Mouse (Mus musculus) ovary, postnatal 36 days (tissue): Measurements from ENCODE around the gene Ocln.
"Not testable (repeated sequence)": the region's sequence is repeated elsewhere in the genome, so short reads cannot be mapped to it uniquely, and the experiment has no call there.

Source experiments
- DNase-seq: peaks from one replicate; pipeline ENCODE4 v3.0.0; 2022; ENCODE audit warnings: low spot score, mixed read lengths

The Ocln gene

DNA sequence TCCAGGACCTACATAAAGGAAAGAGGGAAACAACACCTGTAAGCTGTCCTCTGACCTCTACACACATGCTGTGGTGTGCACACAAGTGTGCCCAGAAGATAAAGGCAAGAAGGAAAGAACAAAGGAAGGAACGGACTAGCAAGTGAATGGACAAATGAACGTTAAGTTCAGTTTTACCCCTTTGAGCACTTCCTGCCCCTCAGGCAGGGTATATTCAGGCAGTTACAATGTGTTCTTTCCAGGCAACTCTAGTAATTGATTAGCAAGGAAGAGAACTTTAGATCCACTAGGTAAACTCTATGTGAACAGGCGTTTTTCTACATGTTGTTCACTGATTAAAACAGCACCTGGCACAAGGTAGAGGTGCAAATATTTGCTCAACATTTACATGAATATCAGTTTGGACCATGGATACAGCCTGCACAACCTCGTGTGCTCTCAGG is 8.3 kb downstream of the Ocln start:
- no peak for DNase-seq

DNA sequence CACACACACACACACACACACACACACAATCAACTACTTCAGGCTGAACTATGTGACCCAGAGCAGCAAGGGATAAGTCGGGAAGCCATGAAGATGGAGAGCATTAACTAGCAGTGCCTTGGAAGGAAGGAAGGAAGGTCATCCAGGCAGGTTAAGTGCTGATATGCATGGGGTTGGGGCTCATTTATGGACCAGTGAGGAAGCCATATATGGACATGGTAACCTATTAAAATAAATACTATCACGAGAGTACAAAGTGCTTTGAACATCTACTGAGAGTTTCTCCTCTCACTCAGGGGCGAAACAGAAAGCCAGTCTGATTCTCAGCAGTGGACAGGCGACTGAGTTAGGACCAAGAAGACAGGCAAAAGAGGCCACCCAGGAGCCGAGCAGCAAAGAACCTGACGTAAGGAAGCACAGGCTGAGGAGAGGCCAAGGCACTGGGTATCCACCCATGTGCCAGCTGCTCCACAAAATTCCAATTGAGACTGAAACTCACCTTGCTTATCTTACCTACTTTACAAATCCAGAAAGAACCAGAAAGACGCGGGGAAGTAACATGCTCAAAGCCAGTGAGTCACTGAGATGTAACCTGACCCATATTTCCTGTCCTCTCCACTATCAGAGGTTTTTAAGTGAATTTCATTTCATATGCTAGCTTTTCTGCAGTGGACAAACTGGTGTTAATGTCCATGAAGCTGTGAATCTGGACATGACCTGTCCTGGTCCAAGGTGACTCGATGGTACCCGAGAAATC is 9.3 kb downstream of the Ocln start:
- DNase-seq, result no peak

DNA sequence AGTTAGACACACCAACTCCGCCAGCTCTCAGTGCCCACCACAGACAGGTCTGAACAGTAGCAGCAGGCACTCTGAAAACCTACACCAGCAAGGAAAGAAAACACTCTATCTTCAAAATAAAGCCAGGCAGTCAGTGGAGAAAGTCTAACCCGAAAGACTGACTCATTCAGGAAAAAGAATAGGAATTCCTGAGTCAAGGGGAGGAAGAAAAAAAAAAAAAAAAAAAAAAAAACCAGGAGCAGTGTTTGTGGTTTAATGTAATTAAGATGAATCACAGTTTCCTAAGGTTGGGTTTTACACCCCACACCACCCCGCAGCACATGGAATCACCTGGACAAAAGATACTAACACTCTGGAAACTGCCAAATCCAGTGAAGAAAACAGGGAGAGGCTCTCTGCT is 16.4 kb downstream of the Ocln start:
- no peak for DNase-seq

DNA sequence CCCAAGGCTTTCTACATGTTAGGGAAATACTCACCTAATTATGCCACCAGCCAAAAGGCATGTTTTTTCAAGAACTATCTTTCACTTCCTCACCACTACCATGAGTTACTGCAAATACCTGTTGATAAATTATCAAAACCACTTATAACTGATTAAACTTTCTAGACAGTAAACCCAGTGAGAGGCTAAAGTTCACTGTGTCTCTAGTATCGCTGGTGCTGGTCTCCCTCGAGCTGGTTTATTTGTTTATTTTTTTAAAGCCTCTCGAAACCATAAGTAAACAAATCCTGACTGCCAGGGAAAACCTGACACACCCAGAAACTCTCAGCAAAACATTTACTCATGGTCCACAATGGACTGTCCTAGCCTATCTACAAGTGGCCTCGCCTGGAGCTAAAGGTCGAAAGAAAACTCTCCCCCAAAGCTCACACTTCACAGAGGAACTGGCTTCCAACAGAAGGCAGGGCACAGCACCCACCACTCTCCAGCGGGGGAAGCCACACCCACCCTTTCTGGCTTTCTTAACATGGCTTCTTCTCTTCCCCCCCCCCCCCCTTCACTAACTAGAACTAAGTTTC is 19.6 kb downstream of the Ocln start:
- no peak for DNase-seq

DNA sequence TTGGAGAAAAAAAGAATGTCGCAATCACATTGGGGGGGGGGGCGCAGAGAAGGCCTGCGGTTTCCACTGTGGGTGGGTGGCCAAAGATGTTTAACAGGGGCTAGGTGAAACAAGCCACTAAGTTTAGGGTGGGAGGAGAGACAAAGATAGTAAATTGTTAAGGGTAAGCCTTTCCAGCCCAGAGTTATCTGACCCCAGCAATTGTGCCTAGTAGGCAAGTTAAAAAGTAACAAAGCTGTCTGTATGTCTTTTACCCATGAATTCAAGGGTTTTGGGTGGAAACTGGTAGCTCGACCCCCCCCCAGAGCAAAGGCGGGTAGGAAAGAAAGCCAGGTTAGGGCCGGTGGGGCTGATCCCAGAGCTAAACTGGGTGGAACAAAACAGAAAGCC is 25.9 kb downstream of the Ocln start:
- DNase-seq, result no peak

DNA sequence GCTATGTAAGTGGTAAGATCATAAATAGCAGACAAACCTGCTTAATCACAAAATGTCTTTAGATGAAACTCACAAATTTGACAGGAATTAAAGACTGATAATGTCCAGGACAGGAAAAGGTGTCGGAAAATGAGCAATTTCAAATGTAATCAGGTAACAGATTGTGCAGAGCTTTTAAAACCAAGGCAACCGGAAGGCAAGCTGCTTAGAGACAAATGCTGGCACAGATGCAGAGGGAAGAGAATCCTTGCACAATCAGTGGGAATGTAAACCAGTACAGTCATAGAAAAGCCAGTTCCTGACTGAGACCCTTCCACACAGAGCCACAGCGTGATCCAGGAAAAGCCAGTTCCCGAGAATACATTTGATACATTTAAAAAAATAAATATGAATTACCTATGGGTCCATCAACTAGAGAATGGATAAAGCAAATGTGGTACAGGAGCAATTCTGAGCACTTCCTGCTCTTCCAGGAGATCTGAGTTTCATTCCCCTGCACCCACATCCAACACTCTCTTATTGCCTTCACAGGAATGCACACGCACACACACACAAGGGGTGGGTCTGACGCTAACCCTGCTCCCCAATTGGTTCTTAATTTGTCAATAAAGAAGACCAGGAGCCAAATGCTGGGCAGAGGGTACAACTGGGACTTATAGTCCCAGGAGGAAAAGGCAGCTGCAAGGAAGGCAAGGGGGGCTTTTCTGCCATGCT is 26.4 kb downstream of the Ocln start:
- no peak for DNase-seq

DNA sequence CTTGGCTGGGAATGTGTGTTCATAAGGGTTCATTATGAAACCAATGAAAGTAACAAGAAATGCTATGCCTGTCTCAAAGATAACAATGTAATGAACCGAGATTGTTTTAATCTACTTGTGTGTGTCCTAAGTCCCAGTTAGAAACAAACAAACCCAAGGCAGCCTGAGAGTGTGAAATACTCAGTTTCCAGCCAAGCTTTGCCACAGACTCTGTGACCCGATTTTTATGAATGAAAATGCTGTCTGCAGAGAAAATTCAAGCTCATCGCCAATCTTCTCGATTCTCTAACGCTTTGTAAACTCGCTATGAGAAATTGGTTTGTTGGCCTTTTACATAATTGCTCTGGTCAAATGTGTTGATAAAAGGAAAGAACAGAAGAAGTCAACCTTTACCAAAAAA is 27.6 kb downstream of the Ocln start:
- no peak for DNase-seq

DNA sequence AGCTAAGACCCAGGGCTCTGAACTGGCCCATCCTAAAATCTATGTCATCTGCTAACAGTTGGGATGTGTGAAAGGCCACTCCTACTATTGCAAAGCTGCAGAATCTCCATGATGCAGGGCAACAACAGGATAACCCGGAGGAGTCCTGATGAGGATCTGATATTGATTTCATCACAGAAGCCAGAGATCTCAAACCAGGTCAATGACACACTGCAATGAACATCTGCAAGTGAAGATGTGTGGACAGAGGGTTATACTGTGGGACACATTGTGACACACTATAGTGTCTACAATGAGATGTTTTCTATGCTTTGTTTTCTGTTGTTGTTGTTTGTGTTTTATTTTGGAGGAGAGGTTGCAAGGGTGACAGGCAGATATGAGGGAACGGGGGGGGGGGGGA is 28.8 kb downstream of the Ocln start:
- no peak for DNase-seq

DNA sequence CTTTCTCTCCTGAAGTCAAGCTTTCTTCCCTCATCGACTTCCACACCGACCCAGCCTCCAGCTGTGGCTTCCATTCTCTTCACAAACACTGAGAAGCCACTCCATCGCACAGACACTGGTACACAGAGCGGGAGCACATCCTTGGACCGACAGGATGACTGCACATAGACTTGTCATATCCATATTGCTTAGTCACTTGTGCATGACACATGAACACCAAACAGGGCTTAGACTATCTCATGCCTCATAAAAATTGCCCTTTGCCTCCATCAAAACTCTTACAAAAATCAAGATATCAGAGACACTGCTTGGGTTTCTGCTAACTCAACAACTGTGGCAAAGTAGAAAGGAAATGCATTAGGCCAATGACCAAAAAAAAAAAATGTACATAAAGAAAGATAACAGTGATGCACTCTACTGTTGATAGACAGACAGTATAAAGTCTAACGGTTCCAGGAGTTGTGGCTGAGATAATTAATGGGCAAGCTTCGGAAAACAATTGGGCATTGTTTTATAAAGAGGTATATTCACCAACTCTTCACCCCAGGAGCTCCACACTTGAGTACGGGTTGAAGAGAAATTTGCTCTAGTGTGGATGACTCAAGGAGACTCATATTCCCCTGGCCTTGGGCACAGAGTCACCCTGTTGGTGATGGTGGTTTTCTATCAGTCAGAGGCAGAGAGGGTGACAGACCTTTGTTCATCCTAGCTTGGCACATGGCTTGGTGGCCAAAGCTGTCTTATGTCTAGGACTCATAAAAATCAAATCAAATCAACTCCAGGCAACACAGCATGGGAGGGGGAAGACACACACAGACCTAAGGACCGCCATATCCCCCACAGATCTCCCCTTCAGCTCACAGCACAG is 30.6 kb downstream of the Ocln start:
- no peak for DNase-seq

DNA sequence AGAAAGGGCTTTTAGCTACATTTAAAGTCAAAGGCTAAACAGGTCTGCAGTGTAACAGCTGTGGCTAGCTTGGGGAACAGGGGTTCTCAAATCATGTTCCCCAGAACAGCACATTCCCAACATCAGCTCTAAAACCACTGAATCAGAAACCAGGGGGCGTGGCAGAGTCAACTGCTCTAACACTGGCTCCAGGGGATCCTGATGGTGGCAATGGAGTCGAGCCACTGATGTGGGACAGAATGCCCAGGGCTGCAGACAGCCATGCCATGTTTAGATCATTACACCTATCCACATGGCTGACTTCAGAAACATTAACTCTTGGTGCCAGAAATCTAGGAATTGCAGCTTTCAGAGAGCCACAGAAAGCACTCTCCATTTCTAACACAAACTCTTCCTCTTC is 33.4 kb downstream of the Ocln start:
- no peak for DNase-seq

DNA sequence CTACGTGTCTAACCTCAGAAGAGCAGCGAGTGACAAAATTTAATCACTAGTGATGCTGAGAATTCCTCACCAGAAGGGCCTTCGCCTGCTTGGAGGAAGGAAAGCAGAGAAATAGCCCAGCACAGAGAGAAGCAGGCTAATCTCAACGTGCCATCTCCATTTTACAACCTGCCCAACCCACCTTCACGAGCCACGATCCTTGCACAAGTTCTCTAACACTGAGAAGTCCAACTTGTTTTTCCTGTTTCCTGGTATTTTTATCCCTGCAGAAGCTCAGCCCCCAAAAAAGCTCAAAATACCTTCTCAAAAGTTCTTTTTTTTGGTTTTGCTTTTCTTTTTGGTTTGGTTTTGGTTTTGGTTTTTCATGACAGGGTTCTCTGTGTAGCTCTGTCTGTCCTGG is 34.3 kb downstream of the Ocln start:
- no peak for DNase-seq

DNA sequence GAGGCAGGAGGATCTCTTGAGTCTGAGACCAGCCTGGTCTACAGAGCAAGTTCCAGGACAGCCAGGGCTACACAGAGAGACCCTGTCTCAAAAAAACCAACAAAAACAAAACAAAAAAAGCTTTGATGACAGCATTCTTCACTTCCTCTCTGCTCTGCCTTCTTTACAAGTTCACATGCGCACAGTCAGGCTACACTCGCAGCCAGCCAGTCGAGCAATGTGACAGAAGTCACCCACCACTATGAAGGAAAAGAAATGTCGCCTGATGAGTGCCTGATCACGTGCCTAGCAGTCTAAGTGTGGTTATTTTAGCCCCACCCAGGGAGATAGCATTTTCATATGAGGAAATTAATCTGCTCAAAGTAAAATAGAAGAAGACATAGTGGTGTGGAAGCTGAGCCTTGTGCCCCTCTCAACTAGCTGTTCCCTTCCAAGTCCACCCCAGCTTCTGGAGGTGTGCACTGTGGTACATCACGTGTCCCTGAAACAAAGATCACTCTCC is 34.8 kb downstream of the Ocln start:
- DNase-seq, result no peak

DNA sequence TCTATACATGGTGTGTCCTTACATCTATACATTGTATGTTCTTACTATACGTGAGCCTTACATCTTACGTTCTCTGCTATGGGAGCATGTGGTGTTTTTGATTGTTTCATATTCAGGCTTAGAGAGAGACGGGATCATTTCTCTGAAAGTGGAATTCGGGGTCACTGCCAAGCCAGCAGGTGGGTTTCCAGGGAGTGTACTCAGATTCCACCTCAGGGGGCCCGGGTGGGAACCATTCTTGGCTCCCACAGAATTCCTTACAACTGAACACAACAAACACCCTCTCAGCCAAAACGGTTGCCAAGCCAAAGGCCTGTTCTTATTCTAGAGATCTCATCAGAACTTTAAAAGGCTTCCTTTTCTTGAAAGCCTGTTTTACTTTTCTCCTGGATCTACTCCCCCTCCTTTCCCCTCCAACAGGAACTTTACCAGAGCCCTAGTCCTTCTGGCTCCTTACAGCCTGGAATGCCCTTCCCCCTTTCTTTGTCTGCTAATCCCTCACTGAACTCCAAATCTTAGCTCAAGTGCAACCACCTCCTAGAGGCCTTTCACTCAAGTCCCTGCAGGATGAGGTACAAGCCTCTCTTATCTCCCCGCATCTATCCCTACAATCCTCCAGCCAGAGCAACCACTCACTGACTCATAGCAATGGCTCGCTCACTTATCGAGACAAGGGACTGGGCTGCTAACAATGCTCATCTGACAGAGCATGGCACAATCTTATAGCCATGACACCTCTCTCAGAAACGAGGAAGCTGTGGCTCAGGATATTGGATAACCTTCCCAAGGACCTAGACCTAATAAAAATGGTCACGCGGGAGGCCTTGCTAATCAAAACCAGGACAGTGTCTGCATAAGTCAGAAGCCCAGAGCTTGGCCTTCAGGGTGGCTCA is 36.1 kb downstream of the Ocln start:
- no peak for DNase-seq

DNA sequence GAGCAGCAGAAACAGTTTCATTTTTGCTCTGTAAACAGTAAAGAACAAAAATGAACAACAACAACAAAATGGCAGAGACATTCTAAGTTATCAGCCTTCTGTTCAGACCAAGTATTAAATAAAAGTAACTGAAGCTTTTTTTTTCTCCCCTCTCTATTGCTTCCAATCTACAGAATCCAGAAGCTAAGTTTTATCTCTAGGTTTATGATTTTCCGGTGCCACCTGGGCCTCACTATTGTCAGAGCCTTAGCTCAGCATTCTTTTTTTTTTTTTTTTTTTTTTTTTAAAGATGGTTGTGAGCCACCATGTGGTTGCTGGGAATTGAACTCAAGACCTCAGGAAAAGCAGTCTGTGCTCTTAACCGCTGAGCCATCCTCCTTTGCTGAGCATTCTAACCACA is 39.7 kb downstream of the Ocln start:
- no peak for DNase-seq

DNA sequence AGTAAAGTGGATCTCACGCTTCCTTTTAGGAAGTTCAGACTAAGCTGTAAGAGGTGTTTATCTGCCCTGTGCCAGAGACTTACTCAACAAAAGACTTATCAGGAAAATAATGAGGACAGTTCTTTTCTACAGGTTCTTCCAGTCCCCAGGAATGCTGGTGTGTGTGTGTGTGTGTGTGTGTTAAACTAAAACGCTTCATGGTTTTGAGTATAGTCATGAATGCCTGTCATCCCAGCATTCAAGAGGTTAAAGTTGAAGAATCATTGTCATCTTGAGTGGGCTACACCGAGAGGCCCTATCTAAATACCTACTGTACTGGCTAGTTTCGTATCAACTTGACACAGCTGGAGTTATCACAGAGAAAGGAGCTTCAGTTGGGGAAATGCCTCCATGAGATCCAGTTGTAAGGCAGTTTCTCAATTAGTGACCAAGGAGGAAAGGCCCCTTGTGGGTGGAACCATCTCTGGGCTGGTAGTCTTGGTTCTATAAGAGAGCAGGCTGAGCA is 40.6 kb downstream of the Ocln start:
- DNase-seq, result no peak

DNA sequence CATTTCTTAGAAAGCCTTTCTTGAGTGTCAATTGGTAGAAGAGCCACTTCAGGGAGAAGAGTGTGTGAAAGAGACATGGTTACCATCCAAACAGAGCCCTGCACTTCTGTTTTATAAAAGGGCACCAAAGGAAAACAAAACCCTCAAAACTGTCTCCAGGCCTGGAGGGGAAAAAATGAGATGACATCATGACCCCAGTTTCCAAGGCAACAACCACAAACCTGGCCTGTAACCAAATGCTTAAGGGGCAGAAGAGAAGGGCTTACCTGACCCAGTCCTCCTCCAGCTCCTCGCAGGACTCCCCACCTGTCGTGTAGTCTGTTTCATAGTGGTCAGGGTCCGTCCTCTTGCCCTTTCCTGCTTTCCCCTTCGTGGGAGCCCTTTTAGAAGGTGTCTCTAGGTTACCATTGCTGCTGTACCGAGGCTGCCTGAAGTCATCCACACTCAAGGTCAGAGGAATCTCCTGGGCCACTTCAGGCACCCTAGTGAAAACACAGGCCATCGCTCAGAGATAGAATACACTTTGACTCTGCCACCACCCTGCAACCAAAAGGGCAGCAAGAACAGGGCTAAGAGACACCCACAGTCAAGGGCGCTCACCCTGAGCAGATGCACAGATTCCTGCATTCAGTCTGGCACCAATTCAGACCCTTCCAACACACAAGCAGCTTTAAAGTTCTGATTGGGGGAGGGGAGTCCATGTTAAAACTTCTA is 41.2 kb downstream of the Ocln start:
- DNase-seq, result no peak

DNA sequence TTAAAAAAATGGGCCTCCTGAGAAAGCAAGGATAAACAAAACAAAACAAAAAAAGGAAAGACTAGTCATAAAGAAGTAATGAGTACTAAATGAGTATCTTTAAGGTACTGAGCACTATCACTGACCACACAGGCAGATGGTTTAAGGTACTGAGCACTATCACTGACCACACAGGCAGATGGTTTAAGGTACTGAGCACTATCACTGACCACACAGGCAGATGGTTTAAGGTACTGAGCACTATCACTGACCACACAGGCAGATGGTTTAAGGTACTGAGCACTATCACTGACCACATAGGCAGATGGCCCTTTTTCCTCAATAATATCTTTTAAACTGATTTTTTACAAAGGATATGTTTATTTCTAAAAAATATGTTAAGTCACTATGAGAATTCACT is 52.9 kb downstream of the Ocln start:
- DNase-seq, result not testable (repeated sequence)

DNA sequence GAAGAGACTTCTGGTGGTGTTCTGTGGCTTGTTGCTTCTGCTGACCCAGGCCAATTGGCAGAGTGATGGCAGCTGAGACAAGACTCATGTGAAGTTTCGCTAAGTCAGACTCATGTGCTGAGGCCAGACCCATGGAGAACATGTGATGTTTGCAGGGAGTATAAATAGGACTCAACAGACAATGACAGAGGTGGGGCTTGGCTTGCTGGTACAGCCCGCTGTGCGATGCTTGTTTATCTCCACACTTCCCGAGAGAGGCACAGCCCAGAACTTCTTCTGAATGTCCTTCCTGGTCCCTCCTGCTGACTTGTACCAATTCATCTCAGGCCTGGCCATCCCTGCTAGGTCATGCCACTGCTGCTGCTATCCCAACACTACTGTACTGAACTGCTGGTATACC is 57.2 kb downstream of the Ocln start:
- DNase-seq, result no peak

DNA sequence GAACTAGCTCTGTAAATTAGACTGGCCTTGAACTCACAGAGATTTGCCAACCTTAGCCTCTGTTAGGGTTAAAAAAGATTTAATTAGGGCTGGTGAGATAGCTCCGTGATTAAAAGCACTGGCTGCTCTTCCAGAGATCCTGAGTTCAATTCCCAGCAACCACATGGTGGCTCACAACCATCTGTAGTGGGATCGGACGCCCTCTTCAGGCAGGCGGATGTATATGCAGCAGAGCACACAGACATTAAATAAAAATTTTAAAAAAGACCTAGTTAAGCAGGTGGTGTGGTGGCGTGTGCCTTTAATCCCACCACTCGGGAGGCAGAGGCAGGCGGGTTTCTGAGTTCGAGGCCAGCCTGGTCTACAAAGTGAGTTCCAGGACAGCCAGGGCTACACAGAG is 58.1 kb downstream of the Ocln start:
- DNase-seq, result not testable (repeated sequence)

DNA sequence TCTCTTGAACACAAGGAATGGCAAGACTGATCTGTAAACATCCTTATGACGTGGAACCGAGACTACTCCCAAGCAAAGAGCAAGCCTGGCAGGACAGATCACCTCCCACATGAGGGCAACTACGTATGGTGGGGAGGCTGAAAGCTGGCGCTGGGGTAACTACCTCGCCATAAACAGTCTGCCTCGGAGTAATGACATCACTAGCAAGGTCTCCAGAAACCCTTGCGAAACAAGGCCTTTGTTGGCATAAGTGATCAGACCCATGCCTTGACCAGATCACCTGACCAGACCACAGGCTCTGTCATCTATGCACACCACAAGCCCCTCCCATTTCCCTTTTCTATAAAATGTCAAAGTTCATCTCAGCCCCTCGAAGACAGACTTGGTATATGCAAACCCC is 59.2 kb downstream of the Ocln start:
- no peak for DNase-seq
